Mouse (Mus musculus) embryo, embryonic 9.5 days (tissue): ENCODE results near the gene Cd300ld3.
"Not testable (repeated sequence)": the region's sequence is repeated elsewhere in the genome, so short reads cannot be mapped to it uniquely, and the experiment has no call there.

ENCODE experiments used
- DNase-seq: peaks from one replicate; pipeline ENCODE4 v3.0.0-alpha.2; 2017; ENCODE audit errors: extremely low spot score

The Cd300ld3 gene

DNA sequence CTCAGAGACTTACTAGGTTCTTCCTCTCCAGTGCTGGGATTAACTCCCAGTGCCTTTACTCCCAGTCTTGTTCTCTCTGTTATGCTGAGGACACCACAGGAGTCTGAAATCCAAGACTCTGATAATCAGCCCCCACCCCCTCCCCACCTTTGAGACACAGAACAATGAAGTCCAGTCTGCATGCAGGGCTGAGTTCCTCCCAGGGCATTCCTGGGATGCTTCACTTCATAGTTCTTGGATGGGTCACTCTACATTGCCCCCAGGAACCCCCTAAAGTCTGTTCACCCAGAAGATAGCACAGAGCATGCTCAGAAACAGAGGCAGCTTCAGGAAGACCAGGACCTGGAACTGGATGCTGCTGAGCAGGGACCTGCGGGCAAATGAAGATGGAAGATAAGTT is 4.8 kb upstream of the Cd300ld3 start:
- no peak for DNase-seq

DNA sequence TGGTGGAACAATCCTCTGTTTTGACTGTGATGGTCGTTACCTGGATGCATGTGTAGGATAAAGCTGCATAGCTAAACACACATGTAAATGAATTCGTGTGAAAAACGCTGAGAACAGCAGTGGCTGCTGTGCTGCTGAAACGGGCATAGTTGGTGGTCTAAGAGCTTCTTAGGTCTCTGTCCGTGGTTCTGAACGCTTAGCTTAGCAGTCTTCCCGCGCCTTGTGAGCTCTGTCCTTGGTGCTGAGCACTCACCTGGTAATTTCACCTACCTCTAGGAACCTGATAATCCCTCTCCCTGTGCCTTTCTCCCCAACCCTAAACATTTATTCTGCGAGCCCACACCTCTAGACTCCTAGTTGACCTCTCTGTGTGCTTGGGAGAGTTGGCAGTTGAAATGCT is 4.0 kb upstream of the Cd300ld3 start:
- DNase-seq, result peak; percentile 55

DNA sequence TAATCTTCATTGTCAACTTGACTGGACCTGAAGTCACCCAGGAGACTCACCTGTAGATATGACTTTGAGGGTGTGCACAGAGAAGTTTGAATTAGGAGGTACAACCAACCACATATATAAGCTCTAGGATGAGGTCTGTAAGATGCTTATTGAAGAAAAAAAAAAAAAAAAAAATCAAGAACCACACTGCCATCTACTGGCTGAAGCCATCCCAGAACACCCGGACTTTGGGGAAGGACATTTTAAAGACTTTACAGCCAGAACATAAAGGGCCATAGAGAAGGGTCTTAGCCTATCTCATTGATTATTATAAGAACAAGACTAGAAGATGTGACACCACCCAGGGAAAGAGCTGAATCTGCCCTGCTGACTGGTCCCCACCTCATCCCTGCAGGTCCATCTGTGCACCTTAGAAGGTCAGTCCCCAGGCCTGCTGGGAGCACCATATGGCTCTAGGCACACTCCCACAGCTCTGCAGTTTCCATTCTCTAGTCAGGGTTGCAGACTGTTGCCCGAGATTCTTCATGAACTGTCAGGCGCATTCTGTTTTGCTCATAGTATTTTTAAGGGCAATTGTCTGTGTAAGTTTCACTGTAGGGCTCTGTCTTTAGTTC is 1.2 kb upstream of the Cd300ld3 start:
- DNase-seq, result no peak

DNA sequence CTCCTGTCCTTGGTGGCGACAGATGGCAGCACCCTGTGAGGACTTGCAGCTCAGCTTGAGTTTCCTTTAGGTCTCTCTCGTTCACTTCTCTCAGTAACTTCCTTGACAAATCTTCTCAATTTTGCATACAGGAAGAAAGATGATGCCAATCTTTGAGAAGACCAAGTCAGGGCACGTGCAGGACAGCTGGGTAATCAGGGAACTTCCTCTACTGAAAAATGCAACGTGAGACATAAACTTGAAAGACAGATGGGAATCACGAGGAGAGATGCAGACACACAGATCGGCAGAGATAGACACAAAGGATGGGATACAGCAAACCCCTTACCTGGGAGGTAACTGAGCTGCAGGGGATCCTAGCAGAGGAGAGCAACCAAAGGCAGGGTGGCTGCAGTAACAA is 10.5 kb downstream of the Cd300ld3 start, which contains the start of gene Cd300ld5:
Gene Cd300ld5, minus strand, starts transcription at position 101 of the 400 bp plus-strand sequence.
- DNase-seq, result not testable (repeated sequence)

DNA sequence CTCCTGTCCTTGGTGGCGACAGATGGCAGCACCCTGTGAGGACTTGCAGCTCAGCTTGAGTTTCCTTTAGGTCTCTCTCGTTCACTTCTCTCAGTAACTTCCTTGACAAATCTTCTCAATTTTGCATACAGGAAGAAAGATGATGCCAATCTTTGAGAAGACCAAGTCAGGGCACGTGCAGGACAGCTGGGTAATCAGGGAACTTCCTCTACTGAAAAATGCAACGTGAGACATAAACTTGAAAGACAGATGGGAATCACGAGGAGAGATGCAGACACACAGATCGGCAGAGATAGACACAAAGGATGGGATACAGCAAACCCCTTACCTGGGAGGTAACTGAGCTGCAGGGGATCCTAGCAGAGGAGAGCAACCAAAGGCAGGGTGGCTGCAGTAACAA is 21.3 kb downstream of the Cd300ld3 start, which contains the start of gene Cd300ld4:
Gene Cd300ld4, minus strand, starts transcription at position 101 of the 400 bp plus-strand sequence.
- not testable (repeated sequence) for DNase-seq

DNA sequence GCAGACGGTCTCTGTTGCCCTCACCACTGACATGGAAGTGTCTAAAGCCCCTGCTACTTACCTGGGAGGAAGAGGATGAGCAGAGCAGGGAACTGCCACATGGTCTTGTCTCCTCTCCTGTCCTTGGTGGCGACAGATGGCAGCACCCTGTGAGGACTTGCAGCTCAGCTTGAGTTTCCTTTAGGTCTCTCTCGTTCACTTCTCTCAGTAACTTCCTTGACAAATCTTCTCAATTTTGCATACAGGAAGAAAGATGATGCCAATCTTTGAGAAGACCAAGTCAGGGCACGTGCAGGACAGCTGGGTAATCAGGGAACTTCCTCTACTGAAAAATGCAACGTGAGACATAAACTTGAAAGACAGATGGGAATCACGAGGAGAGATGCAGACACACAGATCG is 32.1 kb downstream of the Cd300ld3 start, which contains the start of gene Cd300ld2:
Gene Cd300ld2, minus strand, starts transcription at position 101 of the 400 bp plus-strand sequence.
- DNase-seq, result not testable (repeated sequence)

DNA sequence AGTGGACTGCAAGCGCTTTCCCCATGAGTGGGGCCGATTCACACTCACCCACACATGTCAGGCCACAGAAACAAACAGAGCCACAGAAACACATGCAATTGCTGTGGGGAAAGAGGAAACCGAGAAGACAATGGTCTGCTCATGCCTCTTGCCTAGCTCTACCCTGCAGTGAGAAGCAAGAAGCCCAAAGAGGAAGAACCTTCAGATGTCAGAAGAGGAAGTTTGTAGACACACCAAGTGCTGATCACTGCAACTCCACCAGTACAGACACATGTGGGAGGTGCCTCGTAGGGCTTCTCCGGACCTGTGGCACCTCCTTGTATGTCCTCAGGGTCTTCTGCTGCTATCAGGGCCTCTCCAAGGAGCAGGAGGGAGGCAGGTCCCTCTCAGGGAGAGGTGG is 44.1 kb downstream of the Cd300ld3 start:
- DNase-seq, result no peak

DNA sequence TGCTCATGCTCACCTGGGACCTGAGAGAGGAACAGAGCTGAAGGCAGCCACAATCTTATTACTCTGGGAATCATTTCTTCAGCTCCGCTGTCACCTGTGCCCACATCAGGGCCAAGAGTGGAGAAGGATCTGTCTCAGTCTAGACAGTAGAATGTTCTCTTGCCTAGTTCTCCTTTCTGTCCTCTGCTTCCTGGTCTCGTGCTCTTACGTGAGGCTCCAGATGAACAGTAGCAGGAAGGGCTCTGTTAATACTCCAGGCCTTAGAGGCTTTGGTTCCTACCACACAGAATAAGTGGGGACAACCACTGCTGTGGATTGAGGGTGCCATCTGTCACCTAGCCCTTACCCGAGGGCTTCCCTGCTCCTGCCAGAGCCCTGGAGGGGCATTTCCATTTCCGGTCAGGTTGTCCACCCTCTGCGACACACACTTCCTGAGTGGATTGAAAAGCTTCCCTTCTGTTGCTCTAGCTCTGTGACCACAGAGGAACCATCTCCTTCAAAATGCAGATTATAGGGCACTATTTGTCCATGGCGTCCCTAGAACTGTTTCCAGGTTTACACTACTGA is 46.7 kb downstream of the Cd300ld3 start, which contains the start of gene Cd300c2:
Gene Cd300c2, minus strand, starts transcription at position 407 of the 567 bp plus-strand sequence.
- DNase-seq, result no peak
